Mouse (Mus musculus) erythroblast, embryonic 14.5 days (primary cell): Measurements from ENCODE around the gene Gm5741. TPM values are rescaled to one million over a fixed set of nuclear protein-coding genes. Genes with fewer than 3 reads are reported as not detected.
"Not testable (repeated sequence)": the region's sequence is repeated elsewhere in the genome, so short reads cannot be mapped to it uniquely, and the experiment has no call there.

Source experiments
- H3K27me3 ChIP-seq: 2 replicates; pipeline ENCODE4 v1.6.1; 2012; ENCODE audit warnings: inconsistent platforms; ENCODE audit not compliant: control insufficient read depth
- H3K36me3 ChIP-seq: 2 replicates; pipeline ENCODE4 v1.6.1; 2012; ENCODE audit warnings: mild to moderate bottlenecking, inconsistent platforms; ENCODE audit not compliant: control insufficient read depth
- H3K4me1 ChIP-seq: 2 replicates; pipeline ENCODE4 v1.6.1; 2012; ENCODE audit warnings: inconsistent platforms; ENCODE audit not compliant: control insufficient read depth
- H3K4me3 ChIP-seq: replicated peaks from 2 replicates; pipeline ENCODE3; 2012; ENCODE audit warnings: moderate library complexity, mild to moderate bottlenecking, inconsistent platforms
- H3K9me3 ChIP-seq: 2 replicates; pipeline ENCODE4 v1.6.1; 2012; ENCODE audit warnings: low read length, inconsistent platforms, mixed read lengths; ENCODE audit not compliant: control insufficient read depth
- GATA1 ChIP-seq: IDR thresholded peaks from 2 replicates; pipeline ENCODE4 v1.6.1; 2012; ENCODE audit warnings: low read length, inconsistent platforms, mixed read lengths
- TAL1 ChIP-seq: IDR thresholded peaks from 3 replicates; pipeline ENCODE4 v1.6.1; 2012; ENCODE audit warnings: low read length, inconsistent platforms, mixed read lengths
- polyA plus RNA-seq: library from polyadenylated mRNA; stranded (reverse); fragments of >175 nt; gene quantifications from 2 replicates; pipeline ENCODE4 v1.2.3, GENCODE M21; 2012

The Gm5741 gene
- polyA plus RNA-seq, 1 experiment = not detected

DNA sequence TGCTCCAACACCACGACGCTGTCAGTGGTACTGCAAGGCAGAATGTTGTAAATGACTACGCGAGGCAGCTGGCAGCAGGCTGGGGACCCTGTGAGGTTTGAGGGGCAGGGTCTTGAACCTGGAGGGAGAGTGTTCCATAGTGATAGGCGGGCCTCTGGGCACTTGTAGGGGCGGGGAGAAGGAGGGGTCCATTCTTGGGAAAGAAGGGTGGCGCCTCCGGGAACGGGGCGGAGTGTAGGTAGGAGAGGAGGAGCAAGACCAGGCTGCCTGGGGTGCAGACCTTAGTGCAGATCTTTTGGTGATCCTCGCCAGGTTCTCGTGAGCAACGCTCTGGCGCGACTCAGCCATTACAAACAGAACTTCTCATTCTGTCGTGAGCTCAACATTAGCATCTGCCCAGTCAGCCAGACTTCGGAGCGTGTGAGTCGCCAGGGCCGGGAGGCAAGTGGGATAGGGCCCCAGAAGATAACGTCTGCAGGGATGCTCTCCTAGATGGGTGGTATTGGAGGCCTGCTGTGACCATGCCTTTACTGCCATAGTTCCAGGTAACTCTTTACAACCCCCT is 23.8 kb upstream of the Gm5741 start:
- Histone ChIP-seq H3K36me3 (peaks cover 51% of the 10 kb centered on the region), H3K27me3 (no peaks in the 10 kb centered on the region), H3K4me3 (no peak overlapping the region), H3K9me3 (no peaks in the 10 kb centered on the region), H3K4me1 (peaks cover 9% of the 10 kb centered on the region)
- TF ChIP-seq TAL1 = no peak
- no peak for TF ChIP-seq GATA1

DNA sequence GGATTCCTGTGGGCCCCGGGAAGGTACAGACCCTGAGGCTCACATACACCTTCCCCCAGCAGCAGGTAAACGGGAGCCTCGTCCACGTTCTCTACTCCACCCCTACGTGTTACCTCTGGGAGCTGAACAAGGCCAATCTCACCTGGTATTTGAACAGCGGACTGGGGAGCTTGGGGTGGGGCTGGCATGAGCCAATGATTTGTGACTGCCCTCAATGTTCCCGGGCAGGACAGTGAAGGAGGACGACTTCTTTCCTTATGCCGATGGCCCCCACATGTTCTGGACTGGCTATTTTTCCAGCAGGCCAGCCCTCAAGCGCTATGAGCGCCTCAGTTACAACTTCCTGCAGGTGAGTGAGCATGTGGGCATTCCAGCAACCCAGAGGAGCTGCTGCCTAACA is 23.1 kb upstream of the Gm5741 start:
- no peaks in the 10 kb centered on the region for H3K9me3 ChIP-seq
- H3K4me1 ChIP-seq = peaks cover 9% of the 10 kb centered on the region
- peaks cover 48% of the 10 kb centered on the region for H3K36me3 ChIP-seq
- TF ChIP-seq TAL1 (no peak), GATA1 (no peak)
- H3K27me3 ChIP-seq = no peaks in the 10 kb centered on the region
- H3K4me3 ChIP-seq = no peak overlapping the region

DNA sequence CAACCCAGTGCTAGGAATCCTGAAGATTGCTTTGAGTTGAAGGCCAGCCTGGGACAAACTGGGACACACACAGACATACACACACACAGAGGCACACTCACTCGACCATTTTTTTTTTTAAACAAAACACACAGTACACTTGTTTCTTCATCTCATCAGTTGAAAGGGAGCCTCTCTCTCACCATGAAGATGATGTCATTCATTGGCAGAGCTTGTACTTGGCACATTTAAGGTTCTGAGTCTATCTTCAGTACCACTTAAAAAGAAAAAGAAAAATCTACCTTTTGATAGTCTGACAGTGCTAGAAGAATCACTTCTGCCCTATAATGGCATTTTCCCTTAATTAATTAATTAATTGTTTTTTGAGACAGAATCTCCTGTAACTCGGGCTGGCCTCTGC is 21.0 kb upstream of the Gm5741 start:
- H3K27me3 ChIP-seq = no peaks in the 10 kb centered on the region
- no peak for TF ChIP-seq GATA1
- TF ChIP-seq TAL1 = no peak
- peaks cover 22% of the 10 kb centered on the region for H3K4me1 ChIP-seq
- no peak overlapping the region for H3K4me3 ChIP-seq
- no peaks in the 10 kb centered on the region for H3K9me3 ChIP-seq
- peaks cover 45% of the 10 kb centered on the region for H3K36me3 ChIP-seq

DNA sequence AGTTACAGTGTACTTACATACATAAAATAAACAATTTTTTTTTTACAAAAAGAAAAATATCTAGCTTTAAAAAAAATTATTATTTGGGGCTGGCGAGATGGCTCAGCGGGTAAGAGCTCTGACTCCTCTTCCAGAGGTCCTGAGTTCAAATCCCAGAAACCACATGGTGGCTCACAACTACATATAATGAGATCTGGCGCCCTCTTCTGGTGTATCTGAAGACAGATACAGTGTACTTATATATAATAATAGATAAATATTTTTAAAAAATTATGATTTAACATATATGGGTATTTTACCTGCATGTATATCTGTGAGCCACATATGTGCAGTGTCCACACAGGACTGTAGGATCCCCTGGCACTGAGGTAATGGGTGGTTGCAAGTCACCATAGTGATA is 18.5 kb upstream of the Gm5741 start:
- no peaks in the 10 kb centered on the region for H3K27me3 ChIP-seq
- peaks cover 39% of the 10 kb centered on the region for H3K4me1 ChIP-seq
- H3K36me3 ChIP-seq = peaks cover 34% of the 10 kb centered on the region
- TF ChIP-seq GATA1 = no peak
- TF ChIP-seq TAL1 = no peak
- H3K9me3 ChIP-seq = no peaks in the 10 kb centered on the region
- H3K4me3 ChIP-seq = no peak overlapping the region

DNA sequence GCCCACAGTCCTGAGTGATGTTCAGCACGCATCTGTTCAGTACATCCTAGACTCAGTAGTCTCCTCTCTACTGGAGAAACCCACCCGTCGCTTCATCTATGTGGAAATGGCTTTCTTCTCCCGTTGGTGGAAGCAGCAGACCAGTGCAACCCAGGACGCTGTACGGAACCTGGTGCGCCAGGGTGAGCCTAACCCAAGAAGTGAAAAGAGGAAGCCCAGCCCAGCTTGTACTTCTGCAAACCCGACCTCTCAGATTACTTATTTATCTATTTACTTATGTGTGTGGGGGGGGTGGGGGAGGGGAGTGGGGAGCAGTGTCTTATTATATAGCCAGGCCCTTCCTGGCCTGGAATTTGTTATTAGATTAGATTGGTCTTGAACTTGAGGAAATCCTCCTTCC is 16.9 kb upstream of the Gm5741 start:
- TF ChIP-seq TAL1 (no peak), GATA1 (no peak)
- Histone ChIP-seq H3K9me3 (no peaks in the 10 kb centered on the region), H3K27me3 (no peaks in the 10 kb centered on the region), H3K4me3 (no peak overlapping the region), H3K4me1 (peaks cover 47% of the 10 kb centered on the region), H3K36me3 (peaks cover 28% of the 10 kb centered on the region)

- peaks cover 57% of the 10 kb centered on the region for H3K4me1 ChIP-seq
- TF ChIP-seq TAL1 (no peak), GATA1 (no peak)
These were observed 15.5 kb upstream of the Gm5741 start, which contains the start of gene Man2b1 for GRCm38 (mm10) chr8:85083108-85083813. Gene Man2b1, plus strand, starts transcription at chr8:85083270.

GRCm38 (mm10) chr8:85082169-85082568 is 14.4 kb upstream of the Gm5741 start:
- not testable (repeated sequence) for H3K9me3 ChIP-seq, H3K4me3 ChIP-seq, H3K27me3 ChIP-seq
- H3K36me3 ChIP-seq = peaks cover 39% of the 10 kb centered on the region
- H3K4me1 ChIP-seq = peaks cover 58% of the 10 kb centered on the region

More at GRCm38 (mm10) chr8:85083108-85083813, 15.5 kb upstream of the Gm5741 start, which contains the start of gene Man2b1:
- peak within 1 kb of the TSS; percentile 72 for H3K4me3 ChIP-seq
- peaks cover 39% of the 10 kb centered on the region for H3K36me3 ChIP-seq
- H3K9me3 ChIP-seq = no peaks in the 10 kb centered on the region
- no peaks in the 10 kb centered on the region for H3K27me3 ChIP-seq

DNA sequence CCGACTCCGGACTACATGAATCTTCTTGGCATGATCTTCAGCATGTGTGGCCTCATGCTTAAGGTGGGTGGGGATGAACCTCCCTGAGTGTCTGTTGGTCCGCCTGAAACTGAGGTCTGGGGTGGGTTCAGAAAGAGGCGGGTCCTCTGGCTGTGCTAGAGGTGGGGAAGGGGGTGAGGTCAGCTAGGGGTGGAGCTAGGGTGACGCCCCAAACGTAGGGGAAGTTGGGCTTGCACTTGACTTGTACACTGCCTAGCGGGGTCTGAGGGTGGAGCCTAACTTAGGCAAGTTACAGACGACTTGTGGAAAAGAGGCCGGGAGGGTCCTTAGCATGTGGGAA is 13.4 kb upstream of the Gm5741 start, which contains the start of gene Wdr83:
Gene Wdr83 (minus strand): TSS at position 91 of the 340 bp plus-strand sequence.
- H3K4me3 ChIP-seq = peak within 1 kb of the TSS; percentile 85
- H3K4me1 ChIP-seq = peaks cover 67% of the 10 kb centered on the region
- H3K36me3 ChIP-seq = peaks cover 37% of the 10 kb centered on the region

DNA sequence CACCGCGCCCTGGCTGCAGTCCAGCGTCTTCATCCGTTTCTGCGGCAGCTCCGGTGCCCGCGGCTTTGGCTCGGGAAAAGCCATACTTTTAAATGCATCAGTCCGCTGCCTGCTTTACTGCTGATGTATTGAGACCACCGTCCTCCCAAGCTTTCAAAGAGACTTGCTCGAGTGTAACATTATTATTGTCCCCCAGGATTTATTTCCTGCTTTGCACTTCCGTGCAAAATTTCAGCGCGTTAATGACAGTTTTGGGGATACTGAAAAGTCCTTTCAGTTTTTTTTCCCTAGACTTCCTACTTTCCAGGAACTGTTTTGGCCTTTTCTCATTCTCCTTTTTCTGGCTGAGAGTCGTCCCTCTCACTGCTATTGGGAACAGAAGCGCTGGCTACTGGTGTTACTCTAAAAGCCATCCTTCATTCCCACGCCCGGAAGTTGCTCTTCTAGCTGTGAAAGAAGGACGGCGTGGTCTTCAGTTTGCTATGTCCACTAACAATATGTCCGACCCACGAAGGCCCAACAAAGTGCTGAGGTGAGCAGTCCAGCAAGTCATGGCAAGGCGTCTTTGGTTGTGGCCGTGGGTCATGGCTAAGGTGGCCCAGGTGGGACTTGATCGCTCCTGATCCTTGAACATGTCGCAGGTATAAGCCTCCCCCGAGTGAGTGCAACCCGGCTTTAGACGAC is 12.9 kb upstream of the Gm5741 start, which contains the start of gene Wdr83os:
Gene Wdr83os (plus strand): TSS at position 209 of the 684 bp plus-strand sequence.
- peaks cover 72% of the 10 kb centered on the region for H3K4me1 ChIP-seq
- H3K4me3 ChIP-seq = peak within 1 kb of the TSS; percentile 85
- H3K9me3 ChIP-seq = no peaks in the 10 kb centered on the region
- no peaks in the 10 kb centered on the region for H3K27me3 ChIP-seq
- no peak for TF ChIP-seq TAL1
- no peak for TF ChIP-seq GATA1
- peaks cover 40% of the 10 kb centered on the region for H3K36me3 ChIP-seq

More for the DNA sequence above, 13.4 kb upstream of the Gm5741 start, which contains the start of gene Wdr83:
- Histone ChIP-seq H3K27me3 (no peaks in the 10 kb centered on the region), H3K9me3 (no peaks in the 10 kb centered on the region)
- no peak for TF ChIP-seq TAL1
- no peak for TF ChIP-seq GATA1
